Mouse (Mus musculus) right cerebral cortex, postnatal 36 days (tissue): ENCODE measurements around the gene Hspa1a.
A peak's percentile ranks its signal among the peaks of the same experiment; 100 is the strongest.
"Not testable (repeated sequence)": the region's sequence is repeated elsewhere in the genome, so short reads cannot be mapped to it uniquely, and the experiment has no call there.

Experiments
- DNase-seq, 2 experiments: peaks; one replicate each; pipeline ENCODE4 v3.0.0; 2022; ENCODE audit warnings: low spot score in 2 of 2, mixed read lengths in 1 of 2

Gene Hspa1a

GRCm38 (mm10) chr17:34969822-34970221 is 2.1 kb downstream of the Hspa1a start, which contains the start of gene Gm20481:
Gm20481 (plus strand) TSS chr17:34969912.
- not testable (repeated sequence) for DNase-seq

- DNase-seq = no peak
Measured at GRCm38 (mm10) chr17:34965627-34966026, 6.3 kb downstream of the Hspa1a start.

- DNase-seq = no peak
Measured at GRCm38 (mm10) chr17:34964640-34965049, 7.3 kb downstream of the Hspa1a start.

- no peak for DNase-seq
Measured at GRCm38 (mm10) chr17:34962841-34963240, 9.1 kb downstream of the Hspa1a start.

- no peak for DNase-seq
Measured at GRCm38 (mm10) chr17:34962125-34962524, 9.8 kb downstream of the Hspa1a start.

GRCm38 (mm10) chr17:34960702-34961493 is 11.1 kb downstream of the Hspa1a start:
- no peak for DNase-seq

- no peak for DNase-seq
Measured at GRCm38 (mm10) chr17:34959881-34960515, 12.0 kb downstream of the Hspa1a start.

GRCm38 (mm10) chr17:34959130-34959778 is 12.7 kb downstream of the Hspa1a start, which contains the start of gene Hspa1b:
Hspa1b (minus strand) TSS chr17:34959238.
- DNase-seq = peak; percentile 69 to 72

- DNase-seq = not testable (repeated sequence)
Measured at GRCm38 (mm10) chr17:34958734-34959129, 13.2 kb downstream of the Hspa1a start.

GRCm38 (mm10) chr17:34957966-34958365 is 14.0 kb downstream of the Hspa1a start:
- DNase-seq = not testable (repeated sequence)

- not testable (repeated sequence) for DNase-seq
Measured at GRCm38 (mm10) chr17:34957291-34957690, 14.7 kb downstream of the Hspa1a start.

- no peak for DNase-seq
Measured at GRCm38 (mm10) chr17:34956340-34956739, 15.6 kb downstream of the Hspa1a start.

- no peak for DNase-seq
Measured at GRCm38 (mm10) chr17:34955884-34956283, 16.1 kb downstream of the Hspa1a start.

GRCm38 (mm10) chr17:34954831-34955230 is 17.1 kb downstream of the Hspa1a start:
- no peak for DNase-seq

GRCm38 (mm10) chr17:34953904-34954303 is 18.1 kb downstream of the Hspa1a start:
- no peak for DNase-seq

- no peak for DNase-seq
Measured at GRCm38 (mm10) chr17:34953258-34953657, 18.7 kb downstream of the Hspa1a start.

- DNase-seq = peak; percentile 28 to 54
Measured at GRCm38 (mm10) chr17:34952378-34953040, 19.4 kb downstream of the Hspa1a start.

- peak in 1 of 2 experiments; percentile 26 for DNase-seq
Measured at GRCm38 (mm10) chr17:34951636-34952377, 20.1 kb downstream of the Hspa1a start.

GRCm38 (mm10) chr17:34950514-34951455 is 21.2 kb downstream of the Hspa1a start:
- DNase-seq = no peak

GRCm38 (mm10) chr17:34949553-34949969 is 22.4 kb downstream of the Hspa1a start:
- no peak for DNase-seq
